Mouse (Mus musculus) C2C12 (cell line): ENCODE results near the gene Anks3. TPM values are rescaled to one million over a fixed set of nuclear protein-coding genes. Genes with fewer than 3 reads are reported as not detected.
A peak's percentile ranks its signal among the peaks of the same experiment; 100 is the strongest.

Experiments used
- H3K27me3 ChIP-seq: one replicate; pipeline ENCODE4 v1.6.1; 2011; ENCODE audit not compliant: control insufficient read depth, insufficient read depth, insufficient read length
- H3K36me3 ChIP-seq: one replicate; pipeline ENCODE4 v1.6.1; 2011; ENCODE audit not compliant: control insufficient read depth, insufficient read depth
- H3K4me3 ChIP-seq: one replicate; pipeline ENCODE4 v1.5.1; 2011; ENCODE audit warnings: mild to moderate bottlenecking, control low read depth; ENCODE audit not compliant: poor library complexity, insufficient read depth, severe bottlenecking
- H3K79me2 ChIP-seq: one replicate; pipeline ENCODE4 v1.6.1; 2011; ENCODE audit not compliant: control insufficient read depth, insufficient read depth
- H3K79me3 ChIP-seq: one replicate; pipeline ENCODE4 v1.6.1; 2011; ENCODE audit warnings: low read depth, control low read depth
- H3ac ChIP-seq: one replicate; pipeline ENCODE3; 2011; ENCODE audit warnings: low read depth; ENCODE audit not compliant: control insufficient read depth, insufficient read length
- CEBPB ChIP-seq: IDR thresholded peaks from one replicate; pipeline ENCODE4 v1.6.1; 2011; ENCODE audit warnings: low read depth, mild to moderate bottlenecking, control low read depth, moderate library complexity
- CTCF ChIP-seq: IDR thresholded peaks from one replicate; pipeline ENCODE4 v1.5.1; 2011; ENCODE audit not compliant: control insufficient read depth, insufficient read depth, insufficient read length
- FOSL1 ChIP-seq: IDR thresholded peaks from one replicate; pipeline ENCODE4 v1.8.0; 2011; ENCODE audit warnings: mild to moderate bottlenecking, low read length; ENCODE audit not compliant: poor library complexity, insufficient read depth, severe bottlenecking
- MAX ChIP-seq: IDR thresholded peaks from one replicate; pipeline ENCODE4 v1.6.1; 2011; ENCODE audit warnings: mild to moderate bottlenecking, control low read depth
- MYOD1 ChIP-seq: IDR thresholded peaks from one replicate; pipeline ENCODE4 v1.6.1; 2011; ENCODE audit warnings: low read depth; ENCODE audit not compliant: control insufficient read depth, insufficient read length
- MYOG ChIP-seq: IDR thresholded peaks from one replicate; pipeline ENCODE4 v1.6.1; 2011; ENCODE audit not compliant: control insufficient read depth, insufficient read length; ENCODE audit errors: extremely low read depth
- USF1 ChIP-seq: IDR thresholded peaks from one replicate; pipeline ENCODE4 v1.6.1; 2011; ENCODE audit warnings: low read depth, mild to moderate bottlenecking, control low read depth, moderate library complexity
- polyA plus RNA-seq: library from polyadenylated mRNA; unstranded; fragments of >200 nt; fragmentation: generic; extraction: Trizol; gene quantifications from one replicate; pipeline ENCODE4 v1.2.1, GENCODE M21; 2012; ENCODE audit warnings: missing spikeins

The Anks3 gene
- polyA plus RNA-seq, 1 experiment, result 20.9 TPM

- Histone ChIP-seq H3K79me2 (peaks cover 5% of the 10 kb centered on the region), H3K27me3 (no peaks in the 10 kb centered on the region), H3K4me3 (no peak overlapping the region), H3K36me3 (peaks cover 1% of the 10 kb centered on the region), H3K79me3 (peaks cover 3% of the 10 kb centered on the region), H3ac (no peak overlapping the region)
- TF ChIP-seq MAX (no peak), MYOD1 (peak; percentile 72)
Observed at GRCm38 (mm10) chr16:4903491-4904102, 60.4 kb downstream of the Anks3 start.

GRCm38 (mm10) chr16:4902390-4902789 is 61.6 kb downstream of the Anks3 start:
- TF ChIP-seq MAX (no peak), MYOG (no peak), CTCF (no peak), MYOD1 (no peak), USF1 (no peak), FOSL1 (no peak), CEBPB (no peak)
- H3K4me3 ChIP-seq, result no peak overlapping the region
- H3K36me3 ChIP-seq, result no peaks in the 10 kb centered on the region
- no peak overlapping the region for H3ac ChIP-seq
- no peaks in the 10 kb centered on the region for H3K27me3 ChIP-seq
- H3K79me3 ChIP-seq, result peaks cover 3% of the 10 kb centered on the region
- peaks cover 5% of the 10 kb centered on the region for H3K79me2 ChIP-seq

GRCm38 (mm10) chr16:4901167-4901566 is 62.8 kb downstream of the Anks3 start:
- Histone ChIP-seq H3ac (no peak overlapping the region), H3K4me3 (no peak overlapping the region), H3K79me3 (peaks cover 7% of the 10 kb centered on the region), H3K36me3 (no peaks in the 10 kb centered on the region), H3K27me3 (no peaks in the 10 kb centered on the region), H3K79me2 (peaks cover 5% of the 10 kb centered on the region)
- TF ChIP-seq CEBPB (no peak), MYOG (no peak), FOSL1 (no peak), MAX (no peak), CTCF (no peak), MYOD1 (no peak), USF1 (no peak)

- H3K36me3 ChIP-seq, result no peaks in the 10 kb centered on the region
- H3ac ChIP-seq, result no peak overlapping the region
- no peak for TF ChIP-seq FOSL1
- no peak for TF ChIP-seq MYOD1
- TF ChIP-seq USF1, result no peak
- no peak for TF ChIP-seq MYOG
- peaks cover 5% of the 10 kb centered on the region for H3K79me2 ChIP-seq
- no peaks in the 10 kb centered on the region for H3K27me3 ChIP-seq
- peaks cover 7% of the 10 kb centered on the region for H3K79me3 ChIP-seq
- H3K4me3 ChIP-seq, result no peak overlapping the region
Observed at GRCm38 (mm10) chr16:4899711-4900110, 64.3 kb downstream of the Anks3 start.

GRCm38 (mm10) chr16:4898881-4899280 is 65.1 kb downstream of the Anks3 start:
- Histone ChIP-seq H3K4me3 (no peak overlapping the region), H3K27me3 (no peaks in the 10 kb centered on the region), H3K36me3 (no peaks in the 10 kb centered on the region), H3ac (no peak overlapping the region), H3K79me2 (peaks cover 5% of the 10 kb centered on the region), H3K79me3 (peaks cover 7% of the 10 kb centered on the region)
- no peak for TF ChIP-seq CTCF

GRCm38 (mm10) chr16:4897146-4897730 is 66.8 kb downstream of the Anks3 start:
- no peak for TF ChIP-seq MYOD1
- no peak for TF ChIP-seq MAX
- TF ChIP-seq FOSL1, result no peak
- no peak for TF ChIP-seq MYOG
- H3ac ChIP-seq, result no peak overlapping the region
- peaks cover 9% of the 10 kb centered on the region for H3K79me3 ChIP-seq
- peaks cover 5% of the 10 kb centered on the region for H3K79me2 ChIP-seq
- H3K4me3 ChIP-seq, result no peak overlapping the region
- H3K27me3 ChIP-seq, result no peaks in the 10 kb centered on the region
- H3K36me3 ChIP-seq, result no peaks in the 10 kb centered on the region
